Mouse (Mus musculus) gastrocnemius, adult 18-20 months (tissue): ENCODE measurements around the gene Rftn1. TPM values are rescaled to one million over a fixed set of nuclear protein-coding genes. Genes with fewer than 3 reads are reported as not detected.

ENCODE experiments used
- DNase-seq: peaks from one replicate; pipeline ENCODE4 v3.0.0; 2021; ENCODE audit warnings: low spot score
- total RNA-seq, 2 experiments: library from RNA; stranded (reverse); gene quantifications; 2 replicates each; pipeline ENCODE4 v1.2.3; 2021

Gene Rftn1
- total RNA-seq, 2 experiments from 2014 or later: 10.3 to 10.6 TPM

- DNase-seq: no peak
These were observed 123.4 kb downstream of the Rftn1 start for GRCm38 (mm10) chr17:50066822-50067713.

DNA sequence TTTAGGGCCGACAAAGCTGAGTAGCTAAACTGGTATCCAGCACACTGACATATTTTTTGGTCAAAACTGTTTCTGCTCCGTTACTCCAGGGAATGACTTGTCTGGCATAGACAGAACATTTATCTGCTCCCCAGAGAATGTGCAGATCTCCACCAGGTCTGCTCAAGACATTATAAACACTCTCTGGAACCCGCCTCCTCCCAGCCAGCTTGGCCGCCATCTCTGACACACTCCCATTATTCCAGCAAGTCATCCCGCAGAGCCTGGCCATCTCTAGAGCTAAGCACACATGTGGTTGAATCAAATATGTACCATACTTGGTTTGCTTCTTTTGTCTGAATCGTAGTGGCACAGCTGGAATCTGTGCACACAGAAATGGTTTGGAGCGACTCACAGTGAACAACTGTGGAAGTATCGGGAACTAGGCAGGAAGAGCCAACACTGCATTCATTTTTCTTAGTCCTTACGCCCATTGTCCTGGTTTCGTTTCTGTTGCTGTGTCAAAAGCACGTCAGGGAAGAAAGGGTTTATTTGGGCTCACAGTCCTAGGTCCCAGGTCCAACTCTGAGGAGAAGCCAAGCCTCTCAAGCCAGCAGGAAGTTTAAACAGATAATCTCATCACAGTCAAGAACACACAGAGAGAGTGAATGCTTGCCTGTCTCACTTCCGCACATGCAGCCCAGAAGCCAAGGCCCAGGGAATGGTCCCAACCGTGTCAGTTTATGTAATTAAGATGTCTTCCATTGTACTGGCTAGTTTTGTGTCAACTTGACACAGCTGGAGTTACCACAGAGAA lies 126.4 kb downstream of the Rftn1 start:
- DNase-seq: no peak

DNA sequence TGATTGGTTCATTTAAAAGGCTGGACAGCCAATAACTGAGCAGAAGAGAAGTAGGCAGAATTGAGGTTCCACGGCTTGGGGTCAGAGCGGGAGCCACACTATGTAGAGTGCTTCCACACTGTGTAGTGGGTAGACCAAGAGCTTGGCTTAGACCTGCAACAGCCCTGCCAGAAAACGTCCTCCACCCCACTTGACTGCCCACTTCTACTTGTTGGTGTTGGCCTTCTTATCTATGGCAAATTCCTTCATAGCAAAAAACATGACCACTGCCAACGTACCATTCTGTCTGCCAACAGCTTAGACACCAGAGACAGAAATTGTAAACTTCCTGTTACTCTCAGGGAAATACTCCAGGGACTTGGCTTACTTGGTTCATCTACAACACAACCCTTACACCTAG lies 127.8 kb downstream of the Rftn1 start:
- DNase-seq: no peak

DNA sequence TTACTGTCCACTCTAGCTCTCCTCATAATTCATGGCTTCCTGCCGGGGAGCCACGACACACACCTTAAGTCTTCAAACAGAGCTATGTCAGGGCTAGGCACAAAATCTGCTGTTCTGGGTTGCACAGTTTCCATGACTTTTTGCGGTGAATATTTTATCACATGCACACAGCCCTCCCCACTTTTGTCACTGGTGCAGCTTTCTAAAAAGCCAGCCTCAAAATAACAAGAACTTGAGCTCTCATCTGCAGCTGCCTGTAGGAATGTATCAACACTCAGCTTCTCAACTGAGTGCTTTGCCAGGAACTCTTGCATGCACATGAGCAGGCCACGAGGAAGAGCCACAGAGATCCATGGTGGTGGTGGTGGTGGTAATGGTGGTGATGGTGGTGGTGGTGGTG lies 129.0 kb downstream of the Rftn1 start:
- no peak for DNase-seq

DNA sequence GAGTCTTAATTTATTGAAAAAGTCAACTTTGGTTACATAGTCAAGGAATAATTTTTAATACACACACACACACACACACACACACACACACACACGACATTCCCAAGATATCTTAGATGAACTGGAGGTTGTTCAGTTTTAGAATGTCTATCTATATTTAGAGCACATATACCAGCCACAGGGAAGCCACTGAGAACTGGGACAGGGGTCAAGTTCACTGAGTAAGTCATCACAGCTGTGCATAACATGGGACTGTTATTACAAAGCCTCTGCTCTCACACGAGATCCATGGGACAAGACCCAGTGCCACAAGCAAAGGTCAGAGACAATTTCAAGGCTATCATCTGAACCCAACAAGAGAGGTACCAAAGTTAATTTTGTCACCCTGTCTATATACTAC lies 130.3 kb downstream of the Rftn1 start:
- no peak for DNase-seq

- no peak for DNase-seq
These were observed 131.1 kb downstream of the Rftn1 start for GRCm38 (mm10) chr17:50059417-50059816.

DNA sequence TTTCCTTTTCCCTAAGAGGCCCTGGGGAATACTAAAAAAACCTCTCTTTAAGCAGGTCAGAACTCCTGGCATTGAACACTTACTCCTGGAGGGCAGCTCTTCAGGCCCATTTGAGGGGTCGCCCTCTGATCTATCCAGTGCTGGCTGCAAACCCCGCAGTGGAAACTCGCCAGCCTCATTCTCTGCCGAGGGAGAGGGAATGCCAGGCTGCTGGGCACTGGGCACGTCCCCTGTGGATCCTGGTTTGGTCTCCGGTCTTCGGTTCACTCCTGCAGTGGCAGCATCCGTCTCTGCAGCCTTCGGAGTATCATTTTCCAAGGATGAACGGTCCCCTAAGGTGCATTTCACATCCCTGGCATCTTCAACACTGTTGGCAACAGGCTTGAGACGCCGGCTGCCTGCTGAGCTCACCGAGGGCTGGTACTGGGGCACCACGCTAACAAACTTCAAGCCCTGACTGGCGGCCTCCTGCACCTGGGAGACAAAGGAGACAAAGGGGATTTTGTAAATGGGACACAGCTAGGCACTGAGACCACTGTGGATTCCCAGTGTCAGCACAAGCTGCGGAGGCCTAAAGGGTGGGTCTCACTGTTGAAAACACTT lies 135.2 kb downstream of the Rftn1 start:
- DNase-seq: no peak

DNA sequence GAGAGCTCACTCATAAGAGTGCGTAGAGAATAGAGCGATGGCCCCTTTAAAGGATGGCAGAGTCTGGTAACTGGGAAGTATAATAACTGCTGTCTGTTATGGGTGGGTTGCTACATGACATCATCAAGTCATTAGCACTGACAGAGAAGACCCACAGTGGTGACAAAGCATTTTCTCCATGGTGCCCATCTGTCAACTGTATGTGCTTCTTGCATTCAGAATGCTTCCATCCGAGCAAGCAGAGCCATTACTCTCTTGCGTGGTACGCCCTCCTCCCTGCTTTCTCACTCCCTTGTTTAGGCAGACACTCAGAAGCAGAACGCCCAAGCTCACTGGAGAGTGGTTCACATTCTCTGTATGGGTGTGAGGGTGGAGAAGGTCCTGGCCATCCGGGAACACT lies 135.9 kb downstream of the Rftn1 start:
- no peak for DNase-seq

DNA sequence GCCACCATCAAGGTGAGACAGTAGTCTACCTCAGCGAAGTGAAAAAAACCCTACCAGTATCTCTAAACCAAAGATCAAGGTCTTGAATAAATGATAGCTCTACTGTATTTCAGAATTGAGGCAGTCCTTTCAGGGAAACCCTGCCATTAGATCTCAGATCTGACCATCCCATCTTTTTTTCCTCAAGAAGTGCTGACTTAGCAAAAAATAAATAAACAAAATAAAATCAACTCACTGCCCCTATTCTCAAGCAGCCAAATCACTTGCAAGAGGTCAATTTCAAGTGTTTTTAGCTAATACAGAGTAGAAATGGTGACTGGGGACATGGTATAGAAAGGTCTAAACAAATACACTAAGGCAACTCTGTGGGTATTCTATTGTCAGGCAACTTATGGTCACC lies 136.5 kb downstream of the Rftn1 start:
- no peak for DNase-seq

- DNase-seq: no peak
These were observed 137.6 kb downstream of the Rftn1 start for GRCm38 (mm10) chr17:50052741-50053468.

GRCm38 (mm10) chr17:50050456-50050855 lies 140.0 kb downstream of the Rftn1 start:
- no peak for DNase-seq

GRCm38 (mm10) chr17:50048209-50048608 lies 142.3 kb downstream of the Rftn1 start:
- no peak for DNase-seq

- no peak for DNase-seq
These were observed 143.3 kb downstream of the Rftn1 start for GRCm38 (mm10) chr17:50047182-50047581.

GRCm38 (mm10) chr17:50040727-50041410 lies 149.6 kb downstream of the Rftn1 start:
- no peak for DNase-seq

DNA sequence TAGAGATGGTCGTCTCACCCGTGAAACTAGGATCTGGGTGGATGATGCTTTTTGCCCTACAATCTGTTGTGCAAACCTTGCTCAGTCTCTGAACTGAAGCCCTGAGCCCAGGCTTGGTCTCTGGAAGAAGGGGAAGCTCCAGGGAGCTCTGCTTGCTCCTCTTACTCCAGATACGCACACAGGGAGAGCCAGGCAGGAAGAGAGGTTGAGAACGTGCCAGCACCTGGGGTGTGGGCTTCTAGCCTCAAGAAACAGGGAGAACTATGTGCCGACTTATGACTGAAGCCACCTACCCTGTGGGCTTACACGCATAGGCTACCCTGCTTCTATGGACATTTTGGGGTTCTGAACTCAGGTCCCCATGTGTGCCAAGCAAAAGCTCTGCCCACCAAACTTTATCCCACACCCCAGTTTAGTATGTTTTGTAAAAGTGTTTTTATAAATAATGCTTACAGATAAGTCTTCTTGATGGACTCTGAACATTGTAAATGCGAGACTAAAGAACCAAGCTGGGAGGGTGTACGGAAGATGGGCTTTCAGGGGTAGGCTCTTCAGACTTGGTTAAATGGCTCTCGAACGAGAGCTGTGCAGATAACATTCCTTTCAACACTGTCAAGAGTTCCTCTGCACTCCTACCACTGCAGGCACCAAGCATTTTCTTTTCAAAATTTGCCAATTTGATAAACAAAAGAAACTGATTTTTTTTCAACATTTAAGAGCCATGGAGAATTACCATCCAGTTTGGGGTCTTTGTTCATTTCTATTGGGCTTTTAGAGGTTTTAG lies 152.4 kb downstream of the Rftn1 start:
- DNase-seq: no peak

DNA sequence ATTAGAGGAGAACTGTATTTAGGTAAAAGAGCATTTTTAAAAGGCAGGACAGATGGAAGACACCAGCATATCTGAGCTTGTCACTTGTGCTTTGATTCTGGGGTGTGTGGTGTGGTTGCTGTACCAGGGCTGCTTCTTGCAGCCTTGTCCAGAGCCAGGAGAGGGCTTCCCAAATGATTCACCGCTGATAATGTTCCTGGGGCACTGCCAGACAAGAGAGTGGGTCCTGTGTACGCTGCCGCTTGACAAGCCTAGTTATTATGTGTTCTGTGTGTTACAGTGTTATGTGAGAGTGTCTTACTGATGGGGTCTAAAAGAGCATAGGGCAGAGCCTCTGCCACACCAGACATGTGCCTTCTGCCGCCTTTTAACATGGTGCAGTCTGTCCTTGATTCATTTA lies 153.1 kb downstream of the Rftn1 start:
- DNase-seq: no peak

- DNase-seq: no peak
These were observed 153.6 kb downstream of the Rftn1 start for GRCm38 (mm10) chr17:50036751-50037385.

GRCm38 (mm10) chr17:50033698-50034097 lies 156.8 kb downstream of the Rftn1 start:
- DNase-seq: no peak
